Mouse (Mus musculus) bone marrow macrophage, adult 2 months (primary cell): ENCODE data around the gene Tex261.

Source experiments
- CTCF ChIP-seq: IDR thresholded peaks from 2 replicates; pipeline ENCODE4 v1.5.1; 2012; ENCODE audit warnings: low read depth, mild to moderate bottlenecking, low read length, moderate library complexity
- POLR2A ChIP-seq: IDR thresholded peaks from 2 replicates; pipeline ENCODE4 v1.6.1; 2012; ENCODE audit warnings: mild to moderate bottlenecking, low read depth, low read length, borderline replicate concordance

- TF ChIP-seq CTCF (no peak), POLR2A (no peak)
These were observed 40.2 kb upstream of the Tex261 start for GRCm38 (mm10) chr6:83815801-83816200.
